Mouse (Mus musculus) ovary, adult 2 months (tissue): Measurements from ENCODE around the gene Mrps18c. TPM values are rescaled to one million over a fixed set of nuclear protein-coding genes. Genes with fewer than 3 reads are reported as not detected.

Source experiments
- polyA plus RNA-seq: library from polyadenylated mRNA; depleted of rRNA; stranded (reverse); fragments of >200 nt; gene quantifications from 2 replicates; pipeline ENCODE4 v1.2.3, GENCODE M21; 2012; rRNA removed

Mrps18c gene
- polyA plus RNA-seq, result 3.7 and 5.1 TPM in 2 replicates

DNA sequence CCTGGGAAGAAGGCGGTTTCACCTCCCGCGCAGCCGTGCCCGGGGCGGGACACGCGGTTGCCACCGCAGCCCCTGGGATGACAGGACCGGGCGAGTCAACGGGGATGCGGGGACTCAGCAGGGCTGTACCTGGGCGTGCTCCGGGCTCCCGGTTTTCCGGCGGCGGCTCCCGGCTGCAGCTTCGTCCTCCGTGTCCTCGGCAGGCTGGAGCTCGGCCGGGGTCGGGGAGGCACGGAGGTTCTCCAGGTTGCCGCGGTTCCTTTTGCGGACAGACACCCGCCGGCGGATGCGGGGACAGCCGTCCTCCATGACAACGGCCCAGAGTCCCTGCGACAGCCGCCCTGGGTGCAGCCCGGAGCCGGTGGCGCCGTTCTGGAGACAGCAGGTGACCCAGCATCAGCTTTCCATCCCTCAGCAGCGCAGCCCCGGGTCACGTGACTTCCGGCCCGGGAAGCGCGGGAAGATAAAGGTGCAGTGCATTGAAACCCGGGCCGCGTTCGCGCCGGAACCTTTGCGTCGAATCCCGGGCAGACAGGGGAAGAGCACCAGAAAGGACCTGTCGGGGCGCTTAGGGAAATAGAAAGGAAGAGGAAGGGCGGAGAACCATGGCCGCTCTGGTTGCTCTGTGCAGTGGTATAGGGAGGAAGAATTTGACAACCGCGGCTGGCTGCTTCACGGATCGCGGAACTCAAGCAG is at the start of gene Mrps18c, which contains the start of gene Helq:
Gene Mrps18c (plus strand): TSS at position 463 of the 696 bp plus-strand sequence.
Gene Helq (minus strand): TSS at position 434 of the 696 bp plus-strand sequence.

DNA sequence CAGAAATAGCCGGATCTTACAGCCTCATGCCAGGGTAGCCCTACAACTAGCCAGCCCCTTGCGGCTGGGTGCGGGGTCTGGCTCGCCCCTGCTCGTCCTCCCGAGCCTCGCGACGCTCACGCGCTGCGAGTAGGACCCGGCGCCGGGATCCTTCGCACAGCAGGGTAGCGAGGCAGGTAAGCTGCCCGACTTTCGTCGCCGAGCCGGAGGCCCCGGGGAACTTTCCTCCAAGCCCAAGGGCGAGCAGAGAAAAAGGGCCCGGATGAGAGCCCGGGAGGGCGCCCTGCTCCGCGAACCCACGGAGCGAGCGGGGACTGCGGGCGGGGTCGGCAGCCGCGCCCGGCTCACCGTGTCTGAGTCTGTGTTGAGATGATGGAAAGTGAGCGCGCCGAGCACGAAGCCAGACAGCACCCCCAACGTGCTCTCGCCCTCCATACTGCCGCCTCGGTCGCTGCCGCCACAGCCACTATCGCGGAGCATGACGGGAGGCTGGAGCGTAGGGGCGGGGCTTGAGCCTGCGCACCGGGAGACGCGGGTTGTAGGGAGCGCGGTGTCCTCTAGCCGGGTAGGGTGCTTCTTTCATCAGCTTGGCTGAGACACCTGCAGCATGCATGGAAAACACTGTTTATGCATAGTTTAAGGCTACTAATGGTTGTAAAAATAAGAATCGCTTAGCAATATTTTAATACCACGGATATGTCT is 22.2 kb downstream of the Mrps18c start, which contains the start of gene Abraxas1:
Gene Abraxas1 (minus strand): TSS at position 483 of the 702 bp plus-strand sequence.

DNA sequence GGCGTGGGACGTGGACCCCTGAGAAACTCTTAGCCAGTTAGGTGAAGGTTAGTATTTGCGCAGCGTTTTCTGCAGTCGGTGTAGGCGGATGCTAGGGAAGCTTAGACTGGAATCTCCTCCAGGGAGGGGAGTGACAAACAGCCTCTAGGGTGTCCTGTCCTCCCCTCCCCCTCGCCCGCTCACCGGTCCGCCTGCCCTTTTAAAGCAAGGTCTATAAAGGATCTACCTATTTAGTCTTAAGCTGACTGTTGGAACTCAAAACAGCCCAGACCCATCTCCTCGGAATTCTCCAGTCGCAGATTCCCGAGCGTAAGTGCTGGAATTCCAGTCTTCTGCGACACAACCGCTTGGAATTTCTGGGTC is 47.0 kb downstream of the Mrps18c start, which contains the start of gene Gpat3:
Gene Gpat3 (plus strand): TSS at position 229 of the 363 bp plus-strand sequence.

Other genes with a start within 250 kb of the Mrps18c start
- 50.6 and 73.0 TPM in 2 replicates for gene Plac8, start 226.4 kb upstream of the Mrps18c start, polyA plus RNA-seq
- gene Coq2, start 123.5 kb upstream of the Mrps18c start, polyA plus RNA-seq, result 195 and 237 TPM in 2 replicates
- gene Hpse, start 78.9 kb upstream of the Mrps18c start, polyA plus RNA-seq, result 2.7 and 4.0 TPM in 2 replicates
- 7.1 and 7.8 TPM in 2 replicates for gene Helq, start within 50 bp of the Mrps18c start, polyA plus RNA-seq
- gene Abraxas1, start 22.3 kb downstream of the Mrps18c start, polyA plus RNA-seq, result 3.8 and 5.9 TPM in 2 replicates
- gene Gpat3, start 47.1 kb downstream of the Mrps18c start, polyA plus RNA-seq, result 3.2 and 3.3 TPM in 2 replicates